Mouse (Mus musculus): Measurements from ENCODE around the gene Pitpnb. TPM values are rescaled to one million over a fixed set of nuclear protein-coding genes. Genes with fewer than 3 reads are reported as not detected.

Pitpnb gene
- polyA plus RNA-seq, 1 experiment, result 74.1 TPM

DNA sequence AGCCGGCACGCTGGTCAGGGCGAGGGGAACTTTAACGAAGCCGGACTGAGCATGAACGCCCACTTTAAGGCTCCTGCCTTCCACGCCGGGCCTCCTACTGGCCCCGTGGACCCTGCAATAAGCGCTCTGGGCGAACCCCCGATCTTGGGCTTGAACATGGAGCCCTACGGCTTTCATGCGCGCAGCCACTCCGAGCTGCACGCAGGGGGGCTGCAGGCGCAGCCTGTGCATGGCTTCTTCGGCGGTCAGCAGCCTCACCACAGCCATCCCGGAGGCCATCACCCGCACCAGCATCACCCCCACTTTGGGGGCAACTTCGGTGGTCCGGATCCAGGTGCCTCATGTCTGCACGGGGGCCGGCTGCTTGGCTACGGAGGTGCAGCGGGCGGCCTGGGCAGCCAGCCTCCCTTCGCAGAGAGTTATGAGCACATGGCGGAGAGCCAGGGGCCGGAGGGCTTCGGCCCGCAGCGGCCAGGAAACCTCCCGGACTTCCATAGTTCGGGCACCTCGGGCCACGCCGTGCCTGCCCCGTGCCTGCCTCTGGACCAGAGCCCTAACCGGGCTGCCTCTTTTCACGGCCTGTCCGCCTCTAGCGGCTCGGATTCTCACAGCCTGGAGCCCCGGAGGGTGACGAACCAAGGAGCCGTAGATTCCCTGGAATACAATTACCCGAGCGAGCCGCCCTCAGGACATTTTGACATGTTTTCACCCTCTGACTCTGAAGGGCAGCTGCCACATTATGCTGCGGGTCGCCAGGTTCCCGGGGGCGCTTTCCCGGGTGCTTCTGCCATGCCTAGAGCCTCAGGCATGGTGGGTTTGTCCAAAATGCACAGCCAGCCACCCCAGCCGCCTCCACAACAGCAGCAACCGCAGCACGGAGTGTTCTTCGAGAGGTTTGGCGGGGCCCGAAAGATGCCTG, 87.9 kb downstream of the Pitpnb start:
- peak overlapping the region; percentile 90 for H3K4me3 ChIP-seq (ENCODE audit: insufficient read depth, low read depth, low read length)
- H3K4me1 ChIP-seq (ENCODE audit: control insufficient read depth, insufficient read depth, insufficient read length, low read length), result peaks cover 6% of the 10 kb centered on the region; the same call in 1 of the 2 replicates
- H3K27ac ChIP-seq (replicated peaks; ENCODE audit: low read depth, low read length), result no peak overlapping the region

- Histone ChIP-seq H3K27ac (replicated peaks; ENCODE audit: low read depth, low read length) (no peak overlapping the region), H3K4me1 (ENCODE audit: control insufficient read depth, insufficient read depth, insufficient read length, low read length) (peaks cover 6% of the 10 kb centered on the region; the same call in 1 of the 2 replicates), H3K4me3 (ENCODE audit: insufficient read depth, low read depth, low read length) (peak overlapping the region; percentile 90)
Observed at GRCm38 (mm10) chr5:111419121-111419881, 88.7 kb downstream of the Pitpnb start.

DNA sequence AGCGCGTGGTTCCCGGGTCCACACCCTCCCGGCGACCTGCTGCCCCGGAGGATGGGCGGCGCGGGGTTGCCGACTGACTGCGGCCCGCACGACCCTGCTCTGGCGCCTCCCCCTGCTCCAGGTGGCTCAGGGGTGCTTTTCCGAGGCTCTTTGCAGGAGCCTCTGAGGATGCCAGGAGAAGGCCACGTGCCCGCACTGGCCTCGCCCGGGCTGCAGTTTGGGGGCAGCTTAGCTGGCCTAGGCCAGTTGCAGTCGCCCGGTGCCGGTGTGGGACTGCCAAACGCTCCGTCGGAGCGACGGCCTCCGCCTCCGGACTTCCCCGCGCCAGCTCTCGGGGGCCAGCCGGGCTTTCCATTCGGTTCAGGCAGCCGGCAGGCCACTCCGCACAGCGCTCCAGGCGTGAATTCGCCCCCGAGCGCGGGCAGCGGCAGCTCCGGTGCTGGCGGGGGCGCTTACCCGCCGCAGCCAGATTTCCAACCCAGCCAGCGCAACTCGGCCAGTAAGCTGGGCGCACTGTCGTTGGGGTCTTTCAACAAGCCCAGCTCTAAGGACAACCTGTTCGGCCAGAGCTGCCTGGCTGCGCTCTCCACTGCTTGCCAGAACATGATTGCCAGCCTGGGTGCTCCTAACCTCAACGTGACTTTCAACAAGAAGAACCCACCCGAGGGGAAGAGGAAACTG, 89.6 kb downstream of the Pitpnb start:
- peak overlapping the region; percentile 20; the same call in 1 of the 2 replicates for H3K4me3 ChIP-seq (ENCODE audit: insufficient read depth, low read depth, low read length)

DNA sequence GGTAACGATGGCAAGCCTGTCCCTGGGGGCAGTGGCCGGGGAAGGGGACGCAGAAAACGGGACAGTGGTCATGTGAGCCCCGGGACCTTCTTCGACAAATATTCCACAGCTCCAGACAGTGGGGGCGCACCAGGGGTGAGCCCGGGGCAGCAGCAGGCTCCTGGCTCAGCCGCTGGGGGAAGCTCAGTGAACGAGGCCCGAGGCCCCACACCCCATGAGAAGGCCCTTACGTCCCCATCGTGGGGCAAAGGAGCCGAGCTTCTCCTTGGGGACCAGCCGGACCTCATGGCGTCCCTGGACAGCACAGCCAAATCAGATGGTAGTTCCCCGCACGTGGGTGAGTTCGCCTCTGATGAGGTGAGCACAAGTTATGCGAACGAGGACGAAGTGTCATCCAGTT, 90.3 kb downstream of the Pitpnb start:
- no peak overlapping the region for H3K27ac ChIP-seq (replicated peaks; ENCODE audit: low read depth, low read length)
- no peak overlapping the region for H3K4me3 ChIP-seq (ENCODE audit: insufficient read depth, low read depth, low read length)
- H3K4me1 ChIP-seq (ENCODE audit: control insufficient read depth, insufficient read depth, insufficient read length, low read length), result peaks cover 9% of the 10 kb centered on the region

More for the DNA sequence above, 89.6 kb downstream of the Pitpnb start:
- H3K4me1 ChIP-seq (ENCODE audit: control insufficient read depth, insufficient read depth, insufficient read length, low read length), result peaks cover 9% of the 10 kb centered on the region
- H3K27ac ChIP-seq (replicated peaks; ENCODE audit: low read depth, low read length), result no peak overlapping the region

GRCm38 (mm10) chr5:111421424-111421823, 90.9 kb downstream of the Pitpnb start:
- H3K4me1 ChIP-seq (ENCODE audit: control insufficient read depth, insufficient read depth, insufficient read length, low read length), result peaks cover 9% of the 10 kb centered on the region
- no peak overlapping the region for H3K27ac ChIP-seq (replicated peaks; ENCODE audit: low read depth, low read length)
- H3K4me3 ChIP-seq (ENCODE audit: insufficient read depth, low read depth, low read length), result 0 out of 2 replicates have a peak overlapping the region, but pooled peaks have one; percentile 16

DNA sequence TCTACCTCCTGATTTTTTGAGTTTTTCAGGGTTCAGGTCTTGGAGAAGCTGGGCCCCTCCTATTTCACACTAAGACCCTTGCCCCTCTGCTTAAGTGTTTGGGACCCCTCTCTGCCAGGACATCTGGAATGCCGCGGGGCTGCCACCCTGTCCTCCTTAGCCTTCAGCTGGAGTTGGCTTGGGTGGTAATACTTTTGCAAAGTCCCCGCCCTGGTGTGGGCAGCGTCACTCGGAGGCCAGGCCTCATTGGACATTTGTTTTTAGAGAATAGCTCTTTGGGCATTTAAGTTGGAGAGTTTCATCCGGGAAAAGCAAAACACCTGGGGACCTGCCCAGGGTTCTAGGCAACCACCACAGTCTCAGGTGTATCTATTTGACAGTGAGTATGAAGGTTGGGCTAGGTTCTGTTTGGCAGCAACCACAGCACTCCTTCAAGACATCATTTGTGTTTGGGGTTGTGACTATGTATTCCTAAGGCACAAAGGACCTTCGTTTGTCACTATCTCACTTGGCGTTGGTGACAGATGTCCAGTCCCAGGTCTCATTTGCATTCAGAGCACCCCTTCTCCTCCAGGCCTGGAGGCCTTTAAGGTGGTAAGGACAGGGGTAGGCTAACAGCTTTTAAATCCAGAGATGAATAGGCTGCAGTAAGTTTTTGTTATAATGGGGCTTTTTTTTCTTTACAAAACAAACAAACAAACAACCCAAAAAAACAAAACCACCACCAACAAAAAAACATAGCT, 91.7 kb downstream of the Pitpnb start:
- no peak overlapping the region for H3K27ac ChIP-seq (replicated peaks; ENCODE audit: low read depth, low read length)
- no peak overlapping the region for H3K4me3 ChIP-seq (ENCODE audit: insufficient read depth, low read depth, low read length)
- peaks cover 9% of the 10 kb centered on the region for H3K4me1 ChIP-seq (ENCODE audit: control insufficient read depth, insufficient read depth, insufficient read length, low read length)

- Histone ChIP-seq H3K27ac (replicated peaks; ENCODE audit: low read depth, low read length) (no peak overlapping the region), H3K4me1 (ENCODE audit: control insufficient read depth, insufficient read depth, insufficient read length, low read length) (peaks cover 9% of the 10 kb centered on the region), H3K4me3 (ENCODE audit: insufficient read depth, low read depth, low read length) (no peak overlapping the region)
Observed at GRCm38 (mm10) chr5:111423011-111423410, 92.4 kb downstream of the Pitpnb start.

GRCm38 (mm10) chr5:111423616-111424015, 93.1 kb downstream of the Pitpnb start:
- Histone ChIP-seq H3K4me1 (ENCODE audit: control insufficient read depth, insufficient read depth, insufficient read length, low read length) (peaks cover 9% of the 10 kb centered on the region), H3K4me3 (ENCODE audit: insufficient read depth, low read depth, low read length) (no peak overlapping the region), H3K27ac (replicated peaks; ENCODE audit: low read depth, low read length) (no peak overlapping the region)

GRCm38 (mm10) chr5:111425813-111426212, 95.2 kb downstream of the Pitpnb start:
- H3K27ac ChIP-seq (replicated peaks; ENCODE audit: low read depth, low read length), result no peak overlapping the region
- H3K4me1 ChIP-seq (ENCODE audit: control insufficient read depth, insufficient read depth, insufficient read length, low read length), result peaks cover 6% of the 10 kb centered on the region
- H3K4me3 ChIP-seq (ENCODE audit: insufficient read depth, low read depth, low read length), result no peak overlapping the region

GRCm38 (mm10) chr5:111426249-111426648, 95.7 kb downstream of the Pitpnb start:
- Histone ChIP-seq H3K4me1 (ENCODE audit: control insufficient read depth, insufficient read depth, insufficient read length, low read length) (peaks cover 9% of the 10 kb centered on the region), H3K4me3 (ENCODE audit: insufficient read depth, low read depth, low read length) (no peak overlapping the region), H3K27ac (replicated peaks; ENCODE audit: low read depth, low read length) (no peak overlapping the region)

GRCm38 (mm10) chr5:111428882-111429281, 98.3 kb downstream of the Pitpnb start:
- no peak overlapping the region for H3K27ac ChIP-seq (replicated peaks; ENCODE audit: low read depth, low read length)
- H3K4me3 ChIP-seq (ENCODE audit: insufficient read depth, low read depth, low read length), result no peak overlapping the region
- H3K4me1 ChIP-seq (ENCODE audit: control insufficient read depth, insufficient read depth, insufficient read length, low read length), result peaks cover 7% of the 10 kb centered on the region

GRCm38 (mm10) chr5:111429726-111430125, 99.2 kb downstream of the Pitpnb start:
- Histone ChIP-seq H3K4me3 (ENCODE audit: insufficient read depth, low read depth, low read length) (no peak overlapping the region), H3K27ac (replicated peaks; ENCODE audit: low read depth, low read length) (peak overlapping the region; percentile 10; the same call in 1 of the 2 replicates), H3K4me1 (ENCODE audit: control insufficient read depth, insufficient read depth, insufficient read length, low read length) (peaks cover 7% of the 10 kb centered on the region)

GRCm38 (mm10) chr5:111431007-111431730, 100.6 kb downstream of the Pitpnb start:
- H3K4me3 ChIP-seq (ENCODE audit: insufficient read depth, low read depth, low read length), result no peak overlapping the region
- H3K27ac ChIP-seq (replicated peaks; ENCODE audit: low read depth, low read length), result no peak overlapping the region
- H3K4me1 ChIP-seq (ENCODE audit: control insufficient read depth, insufficient read depth, insufficient read length, low read length), result peaks cover 14% of the 10 kb centered on the region

DNA sequence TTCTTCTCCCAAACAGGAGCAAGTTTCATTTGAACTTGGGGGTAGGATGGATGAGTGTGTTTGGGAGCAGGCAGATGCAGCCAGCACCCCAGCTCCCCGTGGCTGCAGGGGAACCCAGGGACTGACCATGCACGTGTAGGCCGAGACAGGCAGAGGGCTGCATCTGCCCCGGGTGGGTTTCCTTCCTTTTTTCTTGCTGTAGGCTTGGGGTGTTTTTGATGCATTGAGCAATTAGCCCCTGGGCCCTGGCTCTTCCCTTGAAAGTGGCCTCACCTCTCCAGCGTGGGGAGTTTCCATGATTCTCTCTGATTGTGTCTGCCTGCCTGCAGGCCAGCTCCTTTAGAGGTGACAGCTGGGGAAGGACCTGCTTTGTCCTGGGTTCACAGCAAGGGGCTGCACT, 102.3 kb downstream of the Pitpnb start:
- H3K27ac ChIP-seq (replicated peaks; ENCODE audit: low read depth, low read length), result no peak overlapping the region
- H3K4me1 ChIP-seq (ENCODE audit: control insufficient read depth, insufficient read depth, insufficient read length, low read length), result peaks cover 18% of the 10 kb centered on the region
- H3K4me3 ChIP-seq (ENCODE audit: insufficient read depth, low read depth, low read length), result no peak overlapping the region

Data from brown adipose tissue, adult 24 weeks (tissue).